8 mouse cellular contexts compared by ENCODE assay signal in the genomic region with DNA sequence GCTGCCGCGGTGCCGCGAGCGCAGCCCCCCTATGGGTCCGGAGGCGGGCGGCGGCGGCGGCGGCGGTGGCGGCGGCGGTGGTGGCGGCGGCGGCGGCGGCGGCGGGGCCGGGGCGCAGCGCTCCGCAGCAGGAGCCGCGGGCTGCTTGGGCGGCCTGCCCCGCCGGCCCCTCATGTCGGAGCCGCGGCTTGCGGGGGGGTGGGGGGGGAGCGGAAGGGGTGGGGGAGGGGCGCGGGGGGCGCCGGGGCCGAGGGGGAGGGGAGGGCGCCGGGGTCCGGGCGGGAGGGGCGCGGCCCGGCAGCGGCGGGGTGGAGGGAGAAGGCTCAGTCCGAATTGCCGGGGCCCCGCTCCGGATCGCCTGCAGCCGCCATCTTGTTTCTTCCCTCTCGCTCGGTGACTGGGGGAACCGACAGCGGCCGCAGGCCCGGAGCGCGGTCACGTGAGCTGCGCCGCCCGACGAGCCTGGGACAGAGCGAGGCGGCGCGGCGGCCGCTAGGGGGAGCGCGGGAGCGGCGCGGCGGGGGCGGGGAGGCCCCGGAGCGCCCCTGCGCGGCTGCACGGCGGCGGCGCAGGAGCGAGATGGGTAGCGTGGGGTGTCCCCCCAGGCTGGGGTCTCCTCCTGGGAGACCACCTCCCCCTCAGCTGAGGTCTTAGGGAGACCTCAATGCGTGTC. TPM values are rescaled to one million over a fixed set of nuclear protein-coding genes. Genes with fewer than 3 reads are reported as not detected.
DNase-seq lines count a peak whose midpoint lies in the region; ATAC-seq and TF ChIP-seq lines count a peak whose summit lies in the region.

A gene (minus strand): TSS at position 379 of the 673 bp plus-strand sequence.

- peak within 1 kb of the TSS; percentile 96 for H3K9ac ChIP-seq in lung, embryonic 16.5 days (ENCODE audit: low read length)

- H3K9me3 ChIP-seq in lung, embryonic 16.5 days (ENCODE audit: control insufficient read depth, low read length) = no peaks in the 10 kb centered on the region

- H3K36me3 ChIP-seq in lung, embryonic 16.5 days (ENCODE audit: control insufficient read depth, insufficient read depth, low read length) = no peaks in the 10 kb centered on the region
- H3K36me3 ChIP-seq in thymus, adult 2 months (ENCODE audit: control insufficient read depth, insufficient read depth, low read length) = no peaks in the 10 kb centered on the region

- ATAC-seq in lung, embryonic 16.5 days (ENCODE audit: low read depth) = peak; percentile 98

- H3K27ac ChIP-seq in lung, embryonic 16.5 days (ENCODE audit: low read length) = peak within 1 kb of the TSS; percentile 97
- H3K27ac ChIP-seq in thymus, adult 2 months (ENCODE audit: control insufficient read depth, insufficient read depth, low read length) = peak within 1 kb of the TSS; percentile 80

- no peaks in the 10 kb centered on the region for H3K27me3 ChIP-seq in lung, embryonic 16.5 days (ENCODE audit: control insufficient read depth, insufficient read depth, low read depth, low read length)
- no peaks in the 10 kb centered on the region for H3K27me3 ChIP-seq in thymus, adult 2 months (ENCODE audit: control insufficient read depth, insufficient read depth, low read length)

- peak; percentile 91 for DNase-seq in MN1 (ENCODE audit: low spot score)
- peak; percentile 88 for DNase-seq in cerebellum, adult 8-10 months
- DNase-seq in forelimb bud, embryonic 11.5 days (ENCODE audit: low read depth, low spot score) = peak; percentile 86
- DNase-seq in heart, postnatal 4 days = peak; percentile 94
- DNase-seq in layer of hippocampus, adult 9-11 months = peak; percentile 91
- peak; percentile 83 for DNase-seq in ovary, adult 18-20 months (ENCODE audit: low spot score)
- DNase-seq in thymus, adult 2 months = peak; percentile 88

- H3K4me3 ChIP-seq in lung, embryonic 16.5 days (ENCODE audit: low read length) = peak within 1 kb of the TSS; percentile 67
- peak within 1 kb of the TSS; percentile 60 for H3K4me3 ChIP-seq in thymus, adult 2 months (ENCODE audit: control insufficient read depth, insufficient read depth, low read length)

- no peak for TF ChIP-seq POLR2A in thymus, adult 2 months (IDR thresholded peaks at IDR 0.05; ENCODE audit: control insufficient read depth, extremely low read depth, insufficient read depth, low read length, poor library complexity)

- H3K4me1 ChIP-seq in lung, embryonic 16.5 days (replicated peaks; ENCODE audit: control insufficient read depth, insufficient read depth, low read length) = peaks cover 11% of the 10 kb centered on the region
- peaks cover 7% of the 10 kb centered on the region for H3K4me1 ChIP-seq in thymus, adult 2 months (replicated peaks; ENCODE audit: control insufficient read depth, insufficient read depth, low read length)

- WGBS in lung, embryonic 16.5 days = under 1% methylated on average over 43 of the region's 94 CpGs
- WGBS in thymus, adult 2 months = under 1% methylated on average over 74 of the region's 94 CpGs

- H3K4me2 ChIP-seq in lung, embryonic 16.5 days (ENCODE audit: low read depth, low read length) = peak within 1 kb of the TSS; percentile 96

- peak; percentile 99 for TF ChIP-seq CTCF in thymus, adult 2 months (IDR thresholded peaks at IDR 0.05; ENCODE audit: borderline replicate concordance, control insufficient read depth, extremely low read depth, insufficient read depth, low read length, poor library complexity)

RNA-seq across cellular contexts. Expression of the gene that starts here (rescaled TPM):
- 10 to 100 TPM; 42.0 to 44.8 TPM for total RNA-seq in heart, postnatal 4 days (2021)
- polyA plus RNA-seq in lung, embryonic 16.5 days (2015; fragmentation: Nextera tagmentation; extraction: Ambion mirVana) = 28.2 and 29.9 TPM in 2 replicates
- 58.4 and 66.1 TPM in 2 replicates for polyA plus RNA-seq in thymus, adult 2 months (2012; rRNA removed)

Comparison
In these comparisons a context has a peak if more than half of its experiments do, and no peak if none do; other contexts are left out.
1. Peak in every context shown above with its lines: DNase-seq, ATAC-seq, H3K4me3 ChIP-seq and H3K27ac ChIP-seq.